Mouse (Mus musculus): ENCODE measurements around the gene Mtmr10. TPM values are rescaled to one million over a fixed set of nuclear protein-coding genes. Genes with fewer than 3 reads are reported as not detected.
A peak's percentile ranks its signal among the peaks of the same experiment; 100 is the strongest.

The Mtmr10 gene
- polyA plus RNA-seq, 1 experiment from 2014 or later, result 14.3 TPM

- no peak overlapping the region for H3K4me2 ChIP-seq (ENCODE audit: low read depth, low read length)
- WGBS, result 85% methylated on average over 6 of the region's 6 CpGs
- H3K9me3 ChIP-seq (ENCODE audit: control insufficient read depth, low read length), result no peaks in the 10 kb centered on the region
Observed at GRCm38 (mm10) chr7:64369841-64370240, 82.4 kb downstream of the Mtmr10 start.

GRCm38 (mm10) chr7:64371940-64372878 is 84.8 kb downstream of the Mtmr10 start:
- Histone ChIP-seq H3K27me3 (replicated peaks; ENCODE audit: control insufficient read depth, insufficient read depth, low read length) (no peaks in the 10 kb centered on the region), H3K36me3 (ENCODE audit: control insufficient read depth, insufficient read depth, low read length) (peaks cover 51% of the 10 kb centered on the region), H3K9ac (ENCODE audit: low read depth, low read length) (no peak overlapping the region), H3K4me1 (ENCODE audit: control insufficient read depth, insufficient read depth, low read length) (0 out of 2 replicates have a peak, but pooled peaks cover 7% of the 10 kb centered on the region), H3K27ac (replicated peaks; ENCODE audit: low read depth, low read length) (no peak overlapping the region), H3K4me2 (ENCODE audit: low read depth, low read length) (no peak overlapping the region), H3K4me3 (ENCODE audit: low read depth, low read length) (no peak overlapping the region), H3K9me3 (ENCODE audit: control insufficient read depth, low read length) (no peaks in the 10 kb centered on the region)
- DNase-seq (ENCODE audit: low spot score) (no peak), ATAC-seq (ENCODE audit: low read depth) (no peak)
- WGBS, result 94% methylated on average over 23 of the region's 23 CpGs

More at GRCm38 (mm10) chr7:64369841-64370240, 82.4 kb downstream of the Mtmr10 start:
- Histone ChIP-seq H3K4me1 (ENCODE audit: control insufficient read depth, insufficient read depth, low read length) (0 out of 2 replicates have a peak, but pooled peaks cover 7% of the 10 kb centered on the region), H3K36me3 (ENCODE audit: control insufficient read depth, insufficient read depth, low read length) (peaks cover 51% of the 10 kb centered on the region), H3K9ac (ENCODE audit: low read depth, low read length) (no peak overlapping the region), H3K4me3 (ENCODE audit: low read depth, low read length) (no peak overlapping the region), H3K27ac (replicated peaks; ENCODE audit: low read depth, low read length) (no peak overlapping the region), H3K27me3 (replicated peaks; ENCODE audit: control insufficient read depth, insufficient read depth, low read length) (no peaks in the 10 kb centered on the region)
- DNase-seq (ENCODE audit: low spot score) (no peak), ATAC-seq (ENCODE audit: low read depth) (no peak)

GRCm38 (mm10) chr7:64373147-64373829 is 85.8 kb downstream of the Mtmr10 start:
- peak overlapping the region; percentile 61 for H3K4me3 ChIP-seq (ENCODE audit: low read depth, low read length)
- H3K4me1 ChIP-seq (ENCODE audit: control insufficient read depth, insufficient read depth, low read length), result 0 out of 2 replicates have a peak, but pooled peaks cover 7% of the 10 kb centered on the region
- no peaks in the 10 kb centered on the region for H3K9me3 ChIP-seq (ENCODE audit: control insufficient read depth, low read length)
- peak overlapping the region; percentile 79 for H3K9ac ChIP-seq (ENCODE audit: low read depth, low read length)
- 11% methylated on average over 18 of the region's 18 CpGs for WGBS
- H3K36me3 ChIP-seq (ENCODE audit: control insufficient read depth, insufficient read depth, low read length), result peaks cover 54% of the 10 kb centered on the region
- peak overlapping the region; percentile 94 for H3K27ac ChIP-seq (replicated peaks; ENCODE audit: low read depth, low read length)
- H3K4me2 ChIP-seq (ENCODE audit: low read depth, low read length), result peak overlapping the region; percentile 76
- DNase-seq (ENCODE audit: low spot score) (peak; percentile 24), ATAC-seq (ENCODE audit: low read depth) (no peak)
- H3K27me3 ChIP-seq (replicated peaks; ENCODE audit: control insufficient read depth, insufficient read depth, low read length), result no peaks in the 10 kb centered on the region

GRCm38 (mm10) chr7:64373830-64374562 is 86.5 kb downstream of the Mtmr10 start, which contains the start of gene Fan1:
TSS of gene Fan1 (minus strand) at chr7:64374095.
- H3K4me1 ChIP-seq (ENCODE audit: control insufficient read depth, insufficient read depth, low read length), result 0 out of 2 replicates have a peak, but pooled peaks cover 7% of the 10 kb centered on the region

More at GRCm38 (mm10) chr7:64373830-64374562, 86.5 kb downstream of the Mtmr10 start, which contains the start of gene Fan1:
- peak within 1 kb of the TSS; percentile 94 for H3K27ac ChIP-seq (replicated peaks; ENCODE audit: low read depth, low read length)
- H3K4me2 ChIP-seq (ENCODE audit: low read depth, low read length), result peak within 1 kb of the TSS; percentile 76
- no peaks in the 10 kb centered on the region for H3K27me3 ChIP-seq (replicated peaks; ENCODE audit: control insufficient read depth, insufficient read depth, low read length)
- peak within 1 kb of the TSS; percentile 79 for H3K9ac ChIP-seq (ENCODE audit: low read depth, low read length)
- DNase-seq (ENCODE audit: low spot score) (peak; percentile 93), ATAC-seq (ENCODE audit: low read depth) (peak; percentile 97)
- WGBS, result 3% methylated on average over 27 of the region's 27 CpGs
- H3K9me3 ChIP-seq (ENCODE audit: control insufficient read depth, low read length), result no peaks in the 10 kb centered on the region
- peaks cover 54% of the 10 kb centered on the region for H3K36me3 ChIP-seq (ENCODE audit: control insufficient read depth, insufficient read depth, low read length)
- peak within 1 kb of the TSS; percentile 61 for H3K4me3 ChIP-seq (ENCODE audit: low read depth, low read length)

Small RNA genes lying within 50 kb of the gene (microRNA-seq; reads per million reads assigned to microRNA genes)
- gene Mir6416 (ENCODE audit: borderline number of aligned reads), result not detected

Other genes starting within 250 kb of the Mtmr10 start
- gene Trpm1, start 133.8 kb upstream of the Mtmr10 start, polyA plus RNA-seq (2014; fragmentation: Nextera tagmentation; extraction: Ambion mirVana), result 1.7 and 1.8 TPM in 2 replicates
- 4.0 and 5.0 TPM in 2 replicates for gene Fan1, start 86.4 kb downstream of the Mtmr10 start, polyA plus RNA-seq (2014; fragmentation: Nextera tagmentation; extraction: Ambion mirVana)
- 35.4 and 36.1 TPM in 2 replicates for gene Mphosph10, start 104.6 kb downstream of the Mtmr10 start, polyA plus RNA-seq (2014; fragmentation: Nextera tagmentation; extraction: Ambion mirVana)
- gene Mcee, start 105.0 kb downstream of the Mtmr10 start, polyA plus RNA-seq (2014; fragmentation: Nextera tagmentation; extraction: Ambion mirVana), result 62.3 and 74.1 TPM in 2 replicates
- gene Apba2, start 214.1 kb downstream of the Mtmr10 start, polyA plus RNA-seq (2014; fragmentation: Nextera tagmentation; extraction: Ambion mirVana), result 9.0 and 9.2 TPM in 2 replicates